27 mouse cellular contexts compared by ENCODE assay signal in genomic region chr5:114553706-114554105, GRCm38 (mm10). TPM values are rescaled to one million over a fixed set of nuclear protein-coding genes. Genes with fewer than 3 reads are reported as not detected.
DNase-seq lines count a peak whose midpoint lies in the region; ATAC-seq lines count a peak whose summit lies in the region.
"Had no signal": no experiment of that assay in that cellular context is flagged by ENCODE, and none has a peak within 500 bp of the region (broad histone marks: within the 10 kb centered on the region; RNA-seq: fewer than 3 reads in every experiment).

No protein-coding gene starts in this region.

- DNase-seq in forebrain, embryonic 14.5 days (ENCODE audit: low spot score), result no peak
- no peak for DNase-seq in forebrain, embryonic 10.5 days (ENCODE audit: extremely low spot score, low spot score)
- DNase-seq in forelimb bud, embryonic 11.5 days (ENCODE audit: low read depth, low spot score), result peak; percentile 70
- peak; percentile 23 for DNase-seq in retina, embryonic 14.5 days (ENCODE audit: low spot score)
- DNase-seq in liver, result no peak
- no peak for DNase-seq in gastrocnemius, postnatal 4 days (ENCODE audit: low spot score in 2 of 2)
- DNase-seq: adrenal gland, postnatal 10 days; cerebellum, adult 11 months; cerebellum, adult 9-11 months; forebrain, postnatal 0 days; gastrocnemius, postnatal 10 days; heart, postnatal 36 days; kidney, adult 11 months; kidney, postnatal 25 days; lung, postnatal 10 days; right cerebral cortex, postnatal 25 days; thymus, postnatal 14 days had no signal

- H3K4me3 ChIP-seq in forebrain, embryonic 14.5 days (ENCODE audit: low read depth, low read length), result no peak overlapping the region
- H3K4me3 ChIP-seq in forebrain, embryonic 10.5 days, result no peak overlapping the region
- no peak overlapping the region for H3K4me3 ChIP-seq in neural tube, embryonic 13.5 days
- H3K4me3 ChIP-seq in neural tube, embryonic 15.5 days (replicated peaks), result no peak overlapping the region
- H3K4me3 ChIP-seq: embryonic facial prominence, embryonic 13.5 days; kidney, embryonic 15.5 days; limb, embryonic 12.5 days had no signal

- no peak overlapping the region for H3K4me2 ChIP-seq in forebrain, embryonic 14.5 days (ENCODE audit: low read length)
- no peak overlapping the region for H3K4me2 ChIP-seq in neural tube, embryonic 13.5 days
- no peak overlapping the region for H3K4me2 ChIP-seq in neural tube, embryonic 15.5 days
- H3K4me2 ChIP-seq: embryonic facial prominence, embryonic 13.5 days; heart, embryonic 11.5 days; kidney, embryonic 15.5 days; limb, embryonic 12.5 days; liver, embryonic 11.5 days had no signal

- H3K27me3 ChIP-seq in forebrain, embryonic 14.5 days (replicated peaks; ENCODE audit: control insufficient read depth, insufficient read depth, low read length), result no peaks in the 10 kb centered on the region
- peaks cover 22% of the 10 kb centered on the region for H3K27me3 ChIP-seq in forebrain, embryonic 10.5 days (ENCODE audit: poor library complexity, severe bottlenecking)
- H3K27me3 ChIP-seq in neural tube, embryonic 13.5 days, result no peaks in the 10 kb centered on the region; the same call in 1 of the 2 replicates
- no peaks in the 10 kb centered on the region for H3K27me3 ChIP-seq in neural tube, embryonic 15.5 days (replicated peaks)
- H3K27me3 ChIP-seq: embryonic facial prominence, embryonic 13.5 days; kidney, embryonic 15.5 days had no signal

- H3K36me3 ChIP-seq in forebrain, embryonic 14.5 days (ENCODE audit: control insufficient read depth, insufficient read depth, low read length), result no peaks in the 10 kb centered on the region
- no peaks in the 10 kb centered on the region; the same call in 1 of the 2 replicates for H3K36me3 ChIP-seq in forebrain, embryonic 10.5 days (replicated peaks)
- no peaks in the 10 kb centered on the region for H3K36me3 ChIP-seq in neural tube, embryonic 13.5 days
- no peaks in the 10 kb centered on the region for H3K36me3 ChIP-seq in neural tube, embryonic 15.5 days
- H3K36me3 ChIP-seq: embryonic facial prominence, embryonic 13.5 days; G1E; kidney, embryonic 15.5 days; limb, embryonic 12.5 days had no signal

- H3K9ac ChIP-seq in forebrain, embryonic 14.5 days (ENCODE audit: low read length), result no peak overlapping the region
- no peak overlapping the region for H3K9ac ChIP-seq in neural tube, embryonic 13.5 days
- no peak overlapping the region for H3K9ac ChIP-seq in neural tube, embryonic 15.5 days (replicated peaks)
- H3K9ac ChIP-seq: embryonic facial prominence, embryonic 13.5 days; forebrain, postnatal 0 days; kidney, embryonic 15.5 days; limb, embryonic 12.5 days had no signal

- H3K27ac ChIP-seq in forebrain, embryonic 14.5 days (ENCODE audit: low read depth, low read length), result no peak overlapping the region
- no peak overlapping the region for H3K27ac ChIP-seq in forebrain, embryonic 10.5 days
- H3K27ac ChIP-seq in neural tube, embryonic 13.5 days (replicated peaks), result peak overlapping the region; percentile 57
- no peak overlapping the region for H3K27ac ChIP-seq in neural tube, embryonic 15.5 days (replicated peaks)
- H3K27ac ChIP-seq: embryonic facial prominence, embryonic 13.5 days; kidney, embryonic 15.5 days; limb, embryonic 12.5 days; macrophage had no signal

- H3K4me1 ChIP-seq in forebrain, embryonic 14.5 days (ENCODE audit: control insufficient read depth, insufficient read depth, low read length), result peaks cover 2% of the 10 kb centered on the region; the same call in 1 of the 2 replicates
- H3K4me1 ChIP-seq in forebrain, embryonic 10.5 days, result peaks cover 57% of the 10 kb centered on the region
- peaks cover 40% of the 10 kb centered on the region for H3K4me1 ChIP-seq in neural tube, embryonic 13.5 days (replicated peaks)
- H3K4me1 ChIP-seq in neural tube, embryonic 15.5 days, result peaks cover 34% of the 10 kb centered on the region

- H3K9me3 ChIP-seq in forebrain, embryonic 14.5 days (replicated peaks; ENCODE audit: control insufficient read depth, low read length), result 0 out of 2 replicates have a peak, but pooled peaks cover 2% of the 10 kb centered on the region
- H3K9me3 ChIP-seq in forebrain, embryonic 10.5 days, result peaks cover 10% of the 10 kb centered on the region
- H3K9me3 ChIP-seq in neural tube, embryonic 13.5 days, result 0 out of 2 replicates have a peak, but pooled peaks cover 6% of the 10 kb centered on the region
- H3K9me3 ChIP-seq in neural tube, embryonic 15.5 days (replicated peaks), result no peaks in the 10 kb centered on the region; the same call in 1 of the 2 replicates
- H3K9me3 ChIP-seq: embryonic facial prominence, embryonic 13.5 days; kidney, embryonic 15.5 days had no signal

- 0 out of 2 replicates have a peak, but pooled peaks have one; percentile 10 for ATAC-seq in forebrain, embryonic 14.5 days
- ATAC-seq in neural tube, embryonic 13.5 days (ENCODE audit: low read depth), result peak; percentile 62
- no peak; the same call in 1 of the 2 replicates for ATAC-seq in neural tube, embryonic 15.5 days (ENCODE audit: low FRiP score)
- ATAC-seq: forebrain, postnatal 0 days; Patski had no signal

- WGBS in forebrain, embryonic 14.5 days, result 40% methylated on average over 8 of the region's 8 CpGs
- 61% methylated on average over 8 of the region's 8 CpGs for WGBS in forebrain, embryonic 10.5 days
- WGBS in neural tube, embryonic 13.5 days, result 28% methylated on average over 8 of the region's 8 CpGs
- 27% methylated on average over 8 of the region's 8 CpGs for WGBS in neural tube, embryonic 15.5 days

RNA-seq across cellular contexts. Expression of gene Fam222a, which starts 14.1 kb away (rescaled TPM):
- 4.5 and 5.0 TPM in 2 replicates for polyA plus RNA-seq in forebrain, embryonic 14.5 days (2014; fragmentation: Nextera tagmentation; extraction: Ambion mirVana)
- 3.9 and 4.1 TPM in 2 replicates for polyA plus RNA-seq in forebrain, embryonic 10.5 days (2016; fragmentation: Nextera tagmentation; extraction: Ambion mirVana)
- polyA plus RNA-seq in neural tube, embryonic 13.5 days (2015; fragmentation: Nextera tagmentation; extraction: Ambion mirVana), result 6.1 and 6.8 TPM in 2 replicates
- polyA plus RNA-seq in neural tube, embryonic 15.5 days (2015; fragmentation: Nextera tagmentation; extraction: Ambion mirVana), result 4.7 and 5.3 TPM in 2 replicates
- 1 to 10 TPM; 2.2 to 2.5 TPM for total RNA-seq in gastrocnemius, postnatal 4 days (2021)

Comparison
In these comparisons a context has a peak if more than half of its experiments do, and no peak if none do; other contexts are left out.
1. DNase-seq: peak in forelimb bud, embryonic 11.5 days (single experiment) and retina, embryonic 14.5 days (single experiment); none in forebrain, embryonic 14.5 days (single experiment), forebrain, embryonic 10.5 days (single experiment), liver (single experiment) and gastrocnemius, postnatal 4 days (0 of 2).